Mouse (Mus musculus): ENCODE results near the gene 4930507D05Rik.
"Not testable (repeated sequence)": the region's sequence is repeated elsewhere in the genome, so short reads cannot be mapped to it uniquely, and the experiment has no call there.

The 4930507D05Rik gene

DNA sequence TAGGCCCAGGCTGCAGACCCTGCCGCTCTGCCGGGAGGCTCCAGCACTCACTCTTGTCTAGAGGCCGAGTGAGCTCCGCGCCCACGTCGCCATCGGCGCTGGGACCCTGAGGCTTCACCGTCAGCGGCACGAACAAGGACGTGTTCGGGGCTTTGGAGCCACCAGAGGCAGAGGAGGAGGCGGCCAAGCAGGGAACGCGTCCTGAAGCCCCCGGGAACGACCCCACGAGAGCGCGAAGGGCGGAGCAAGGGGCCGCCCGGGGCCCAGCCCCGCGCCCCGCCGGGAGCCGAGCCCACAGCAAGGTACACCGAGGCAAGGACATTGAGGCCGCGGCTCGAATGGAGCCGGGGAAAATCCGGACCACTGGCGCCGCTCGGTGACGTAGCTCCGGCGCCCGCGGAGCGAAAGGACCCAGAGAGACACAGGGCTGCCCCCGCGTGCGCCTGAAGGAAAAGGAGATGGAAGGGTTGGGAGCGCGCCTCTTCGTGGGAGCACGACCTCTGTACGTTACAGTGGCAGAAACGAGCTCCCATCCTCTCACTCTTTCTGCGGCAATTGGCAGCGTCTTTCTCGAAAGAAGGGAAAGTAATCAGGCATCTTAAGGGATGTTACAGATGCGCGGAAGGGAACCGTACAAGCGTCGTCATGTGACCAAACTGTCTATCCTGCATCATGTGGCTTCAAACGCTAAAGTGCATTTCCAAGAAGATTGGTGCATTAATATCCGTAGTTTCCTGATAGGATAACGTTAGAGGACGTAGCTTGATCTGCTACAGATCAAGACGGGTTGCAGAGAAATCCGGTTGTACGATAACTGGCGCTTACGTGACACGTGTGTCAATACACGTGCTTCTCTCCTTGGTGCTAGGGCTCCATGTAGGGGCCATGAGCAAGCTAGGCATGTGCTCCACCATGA lies at the start of gene 4930507D05Rik, which contains the start of gene Supv3l1:
4930507D05Rik (plus strand) TSS at position 126 of the 916 bp plus-strand sequence.
Supv3l1 (minus strand) TSS at position 375 of the 916 bp plus-strand sequence.
- DNase-seq (ENCODE audit: low spot score) = peak; percentile 88

GRCm38 (mm10) chr10:62401641-62402111 lies 47.6 kb upstream of the 4930507D05Rik start:
- DNase-seq (ENCODE audit: low spot score) = no peak

- no peak for DNase-seq (ENCODE audit: low spot score)
Observed at GRCm38 (mm10) chr10:62404901-62405300, 44.4 kb upstream of the 4930507D05Rik start.

GRCm38 (mm10) chr10:62410943-62411342 lies 38.3 kb upstream of the 4930507D05Rik start:
- peak; percentile 45 for DNase-seq (ENCODE audit: low spot score)

DNA sequence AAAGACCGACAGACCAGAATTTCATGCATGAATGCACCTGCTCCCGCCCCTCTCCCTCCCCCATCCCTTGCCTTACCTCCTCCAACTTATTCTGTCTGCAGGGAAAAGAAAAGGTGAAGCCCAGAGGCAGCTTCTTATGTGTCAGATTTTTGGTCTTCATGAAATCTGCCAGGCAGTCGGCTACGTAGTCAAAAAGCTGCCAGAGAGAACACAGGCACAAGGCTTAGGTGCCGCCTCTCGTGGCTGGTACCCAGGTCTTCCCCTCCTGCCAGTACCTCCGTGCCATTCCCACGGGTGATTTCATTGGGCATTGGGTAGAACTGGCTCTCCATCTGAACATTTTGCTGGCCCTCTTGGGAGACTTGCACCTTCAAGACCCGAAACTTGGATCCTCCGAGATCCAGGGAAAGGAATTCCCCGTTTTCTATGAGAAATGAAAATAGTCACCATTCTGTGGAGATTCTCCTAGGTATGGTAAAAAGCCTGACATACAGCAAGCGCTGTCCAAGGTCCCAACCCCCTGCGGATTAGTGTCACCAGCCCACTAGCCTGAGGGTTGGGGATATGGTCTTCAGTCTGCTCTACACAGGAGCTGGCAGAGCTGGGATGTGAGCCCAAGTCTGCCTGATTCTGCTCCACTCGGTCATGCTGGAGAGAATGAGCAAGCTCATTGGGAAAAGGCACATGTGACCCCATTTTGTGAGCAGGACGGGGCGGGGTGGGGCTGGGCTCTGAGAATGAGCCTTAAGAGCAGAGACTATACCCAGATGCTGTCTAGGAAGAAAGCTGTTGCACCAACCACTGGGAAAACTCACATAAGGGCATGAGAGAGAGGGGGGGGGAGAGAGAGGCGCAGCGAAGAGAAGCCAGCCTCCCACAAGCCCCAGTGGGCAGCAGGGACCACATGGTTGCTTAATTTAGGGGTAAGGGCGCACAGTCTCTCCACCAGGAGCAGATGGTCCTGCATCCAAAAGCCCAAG lies 37.6 kb upstream of the 4930507D05Rik start:
- no peak for DNase-seq (ENCODE audit: low spot score)

- no peak for DNase-seq (ENCODE audit: low spot score)
Observed at GRCm38 (mm10) chr10:62412906-62413605, 36.2 kb upstream of the 4930507D05Rik start.

GRCm38 (mm10) chr10:62413606-62413982 lies 35.7 kb upstream of the 4930507D05Rik start:
- no peak for DNase-seq (ENCODE audit: low spot score)

- no peak for DNase-seq (ENCODE audit: low spot score)
Observed at GRCm38 (mm10) chr10:62418831-62419356, 30.4 kb upstream of the 4930507D05Rik start.

DNA sequence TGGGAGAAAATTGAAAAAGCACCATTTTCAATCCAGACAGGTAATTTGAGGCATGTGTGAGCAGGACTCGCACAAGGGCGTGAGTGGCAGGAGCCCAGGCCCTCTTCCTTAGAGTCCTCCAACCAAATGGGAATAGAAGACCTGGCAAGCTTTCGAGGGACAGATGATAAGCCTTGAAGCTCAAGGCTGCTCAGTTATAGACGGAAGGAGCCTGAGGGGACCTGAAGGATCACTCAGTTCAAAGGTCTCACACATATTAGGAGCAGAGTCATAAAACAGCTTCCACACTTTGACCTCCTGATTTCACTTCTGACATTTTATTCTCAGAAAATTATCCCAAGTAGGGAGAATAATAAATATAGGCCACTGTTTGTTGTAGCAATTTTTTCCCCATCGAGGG lies 29.9 kb upstream of the 4930507D05Rik start:
- DNase-seq (ENCODE audit: low spot score) = no peak

DNA sequence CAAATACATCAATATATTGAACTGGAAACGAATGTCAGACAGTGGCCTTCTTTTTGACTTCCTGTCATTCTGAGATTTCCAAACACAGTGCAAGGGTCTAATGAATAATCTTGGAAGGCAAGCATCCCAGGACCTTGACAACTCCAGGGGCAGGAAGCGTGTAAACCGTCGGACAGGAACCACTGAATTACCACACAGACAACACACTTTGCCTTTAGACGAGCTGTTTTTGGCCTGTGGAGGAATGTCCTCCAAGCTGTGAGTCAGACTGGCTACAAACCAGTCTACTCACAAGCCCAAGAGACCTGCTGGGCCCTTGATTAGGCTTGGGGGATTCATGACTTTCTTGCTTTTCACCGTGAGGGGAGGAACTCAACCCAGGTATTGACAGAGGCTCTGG lies 28.9 kb upstream of the 4930507D05Rik start:
- DNase-seq (ENCODE audit: low spot score) = no peak

GRCm38 (mm10) chr10:62421127-62421526 lies 28.2 kb upstream of the 4930507D05Rik start:
- DNase-seq (ENCODE audit: low spot score) = no peak

GRCm38 (mm10) chr10:62422255-62422654 lies 27.0 kb upstream of the 4930507D05Rik start, which contains the start of gene Hkdc1:
Hkdc1 (minus strand) TSS chr10:62422491.
- no peak for DNase-seq (ENCODE audit: low spot score)

DNA sequence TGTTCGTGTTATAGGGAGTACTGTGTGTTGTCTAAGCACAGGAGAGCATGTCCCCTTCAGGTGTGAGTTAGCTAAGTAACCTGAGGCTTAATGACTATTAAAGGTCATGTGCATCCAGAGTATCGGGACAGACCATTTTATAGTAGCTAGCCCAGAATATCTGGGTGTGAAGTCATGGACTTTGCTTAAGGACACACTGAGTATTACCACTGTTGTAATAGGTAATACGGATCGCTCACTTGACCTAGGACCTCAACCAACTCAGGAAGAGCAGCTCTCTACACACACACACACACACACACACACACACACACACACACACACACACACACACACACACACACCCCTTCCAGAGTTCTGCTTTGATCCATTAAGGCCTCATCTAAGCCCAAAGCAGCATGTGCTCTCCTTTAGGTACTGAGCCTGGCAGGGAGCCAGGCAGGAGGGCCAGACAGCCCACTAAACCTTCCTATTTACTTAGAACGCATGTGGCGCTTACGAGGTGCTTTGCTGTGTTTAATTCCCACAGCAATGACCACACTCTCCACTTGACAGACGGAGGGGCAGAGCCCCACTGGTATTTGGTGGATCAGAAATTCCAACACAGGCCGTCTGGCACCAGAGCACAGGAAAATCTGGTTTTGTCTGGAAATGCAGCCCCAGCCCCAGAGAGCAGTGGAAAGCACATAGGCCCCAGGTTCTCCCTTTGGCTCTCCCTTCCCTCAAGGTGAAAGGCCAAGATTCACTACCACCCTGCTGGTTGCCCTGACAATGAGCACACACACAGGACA lies 24.0 kb upstream of the 4930507D05Rik start:
- no peak for DNase-seq (ENCODE audit: low spot score)

DNA sequence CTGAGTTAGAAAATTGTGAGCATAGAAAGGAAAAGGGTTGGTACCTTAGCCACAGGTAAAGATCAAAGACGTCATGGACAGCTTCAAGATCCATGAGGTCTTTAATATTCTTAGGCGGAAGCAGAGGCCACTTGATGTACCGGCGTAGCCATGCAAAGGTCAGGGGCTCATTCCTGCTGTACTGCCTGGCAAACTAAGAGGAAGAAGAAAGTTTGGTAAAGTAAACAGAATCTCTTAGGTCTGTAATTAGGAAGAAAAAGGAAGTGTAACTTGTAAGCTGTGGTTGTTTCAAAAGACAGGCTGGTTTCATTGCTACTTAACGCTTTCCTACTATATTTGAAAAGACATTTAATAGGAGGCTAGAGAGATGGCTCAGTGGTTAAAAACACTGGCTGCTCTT lies 18.9 kb upstream of the 4930507D05Rik start:
- DNase-seq (ENCODE audit: low spot score) = no peak

DNA sequence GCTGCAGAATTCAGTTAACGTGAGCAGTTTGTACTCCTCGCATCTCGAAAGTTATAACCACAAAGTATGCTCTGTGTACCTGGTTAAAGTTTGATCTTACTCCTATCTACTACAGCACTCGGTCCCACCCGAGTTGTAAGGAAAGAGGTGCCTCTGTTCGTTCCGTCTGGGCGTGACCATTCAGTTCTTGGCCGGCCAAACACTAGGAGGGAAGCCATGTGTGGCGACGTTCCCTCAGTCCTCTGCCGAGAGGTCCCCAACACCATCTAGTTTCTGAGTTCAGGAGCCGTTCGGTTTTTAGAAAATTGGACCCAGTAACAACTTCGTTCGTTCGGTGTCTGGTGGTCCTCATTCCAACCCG lies 971 bp downstream of the 4930507D05Rik start:
- peak; percentile 3 for DNase-seq (ENCODE audit: low spot score)

DNA sequence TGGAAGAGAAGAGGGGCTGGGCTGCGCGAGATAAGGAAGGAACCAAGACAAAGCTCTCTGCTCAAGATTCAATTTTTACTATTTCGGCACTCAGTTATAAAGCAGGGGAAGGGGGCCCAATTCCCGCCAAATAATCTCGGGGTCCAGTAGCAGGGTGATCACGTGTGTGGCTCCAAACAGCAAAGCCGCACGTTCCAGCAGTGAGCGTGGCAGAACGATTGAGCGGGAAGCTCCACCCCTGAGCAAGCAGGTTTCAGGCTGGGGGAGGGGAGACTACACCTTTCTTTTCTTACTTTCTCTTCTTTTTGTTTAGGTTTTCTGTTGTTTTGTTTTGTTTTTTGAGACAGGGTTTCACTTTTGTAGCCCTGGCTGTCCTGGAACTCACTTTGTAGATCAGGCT lies 2.7 kb downstream of the 4930507D05Rik start:
- not testable (repeated sequence) for DNase-seq (ENCODE audit: low spot score)

DNA sequence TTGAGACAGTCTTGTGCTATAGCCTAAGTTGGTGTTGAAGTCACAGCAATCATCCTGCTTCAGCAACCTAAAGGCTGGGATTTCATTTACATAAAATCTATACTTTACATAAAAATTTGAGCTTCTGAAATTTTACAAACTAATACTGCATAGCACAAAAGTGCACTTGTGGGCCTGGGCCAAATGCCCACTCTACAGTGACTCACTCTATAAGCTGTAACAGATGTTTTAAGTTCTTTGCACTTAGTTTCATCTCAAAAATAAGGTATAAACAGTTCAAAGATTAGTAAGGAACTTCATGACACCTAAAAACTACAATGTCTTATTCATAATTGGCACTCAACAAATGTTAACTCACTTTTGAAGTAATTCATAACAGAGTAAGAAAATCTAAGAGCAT lies 12.0 kb downstream of the 4930507D05Rik start:
- no peak for DNase-seq (ENCODE audit: low spot score)

- DNase-seq (ENCODE audit: low spot score) = no peak
Observed at GRCm38 (mm10) chr10:62469736-62470135, 20.4 kb downstream of the 4930507D05Rik start.

DNA sequence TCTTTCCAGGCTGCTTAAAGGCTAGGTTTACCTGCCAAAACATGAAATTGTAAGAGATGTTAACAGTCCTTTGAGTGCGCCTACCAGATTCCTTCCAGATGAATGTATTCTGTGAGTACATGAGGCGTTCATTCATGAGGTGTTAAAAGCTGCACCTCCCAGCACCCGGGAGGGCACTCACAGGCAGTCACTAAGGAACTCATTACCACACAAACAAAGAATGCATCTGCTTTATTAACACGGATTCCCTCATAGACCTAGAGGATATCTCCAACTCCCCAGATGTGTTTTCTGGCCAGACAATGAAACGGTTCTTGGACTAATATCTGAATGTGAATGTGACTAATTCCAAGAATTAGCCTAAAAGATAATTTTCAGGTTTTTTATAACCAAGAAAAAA lies 21.8 kb downstream of the 4930507D05Rik start:
- no peak for DNase-seq (ENCODE audit: low spot score)

- DNase-seq (ENCODE audit: low spot score) = no peak
Observed at GRCm38 (mm10) chr10:62474944-62475343, 25.7 kb downstream of the 4930507D05Rik start.

DNA sequence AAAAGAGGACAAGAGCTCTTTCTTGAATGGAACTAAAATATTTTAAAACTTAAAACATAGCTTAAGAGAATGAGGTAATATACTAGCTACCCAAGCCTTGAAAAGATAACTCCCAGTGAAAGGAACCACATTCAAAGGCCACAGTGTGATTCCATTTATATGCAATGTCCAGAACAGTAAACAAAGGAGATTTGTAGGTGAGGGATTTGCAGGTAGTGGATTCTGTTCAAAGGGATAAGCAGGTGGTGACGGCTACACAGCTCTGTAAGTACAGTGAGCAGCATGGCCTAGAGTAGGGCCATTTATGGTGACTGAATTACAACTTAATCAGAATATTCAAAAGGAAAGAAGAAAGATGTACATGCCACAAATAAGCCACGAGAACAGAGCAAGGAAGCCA lies 27.7 kb downstream of the 4930507D05Rik start:
- DNase-seq (ENCODE audit: low spot score) = no peak
